Mouse (Mus musculus): Measurements from ENCODE around the gene Commd2. TPM values are rescaled to one million over a fixed set of nuclear protein-coding genes. Genes with fewer than 3 reads are reported as not detected.
A peak's percentile ranks its signal among the peaks of the same experiment; 100 is the strongest.

Commd2 gene
- 80.9 and 87.3 TPM in 2 replicates for polyA plus RNA-seq (2016; fragmentation: Nextera tagmentation; extraction: Ambion mirVana)

GRCm38 (mm10) chr3:57651231-57651864 is at the start of gene Commd2:
Commd2 (minus strand) TSS chr3:57651715.
- Histone ChIP-seq H3K9ac (replicated peaks) (peak within 1 kb of the TSS; percentile 76), H3K4me2 (peak within 1 kb of the TSS; percentile 73), H3K9me3 (no peaks in the 10 kb centered on the region), H3K36me3 (peaks cover 14% of the 10 kb centered on the region), H3K27me3 (no peaks in the 10 kb centered on the region), H3K4me3 (replicated peaks) (peak within 1 kb of the TSS; percentile 71), H3K4me1 (replicated peaks) (peaks cover 6% of the 10 kb centered on the region; the same call in 1 of the 2 replicates), H3K27ac (peak within 1 kb of the TSS; percentile 88)
- WGBS: under 1% methylated on average over 42 of the region's 42 CpGs
- peak; percentile 88 for ATAC-seq (ENCODE audit: insufficient number of reproducible peaks, insufficient read depth, low FRiP score, low TSS enrichment, low read depth)

- H3K4me1 ChIP-seq (replicated peaks): no peaks in the 10 kb centered on the region
- H3K4me3 ChIP-seq (replicated peaks): no peak overlapping the region
- no peaks in the 10 kb centered on the region for H3K36me3 ChIP-seq
- no peak overlapping the region for H3K9ac ChIP-seq (replicated peaks)
- WGBS: 93% methylated on average over 9 of the region's 9 CpGs
- H3K4me2 ChIP-seq: no peak overlapping the region
- no peak for ATAC-seq (ENCODE audit: insufficient number of reproducible peaks, insufficient read depth, low FRiP score, low TSS enrichment, low read depth)
- no peak overlapping the region for H3K27ac ChIP-seq
- H3K27me3 ChIP-seq: no peaks in the 10 kb centered on the region
- H3K9me3 ChIP-seq: no peaks in the 10 kb centered on the region
These were observed 45.3 kb upstream of the Commd2 start for GRCm38 (mm10) chr3:57696779-57697178.

GRCm38 (mm10) chr3:57696249-57696648 is 44.7 kb upstream of the Commd2 start:
- no peak for ATAC-seq (ENCODE audit: insufficient number of reproducible peaks, insufficient read depth, low FRiP score, low TSS enrichment, low read depth)
- H3K36me3 ChIP-seq: no peaks in the 10 kb centered on the region
- no peak overlapping the region for H3K9ac ChIP-seq (replicated peaks)
- no peaks in the 10 kb centered on the region for H3K9me3 ChIP-seq
- no peaks in the 10 kb centered on the region for H3K27me3 ChIP-seq
- no peak overlapping the region for H3K4me3 ChIP-seq (replicated peaks)
- no peaks in the 10 kb centered on the region for H3K4me1 ChIP-seq (replicated peaks)
- no peak overlapping the region for H3K27ac ChIP-seq
- no peak overlapping the region for H3K4me2 ChIP-seq
- 83% methylated on average over 4 of the region's 4 CpGs for WGBS

- no peaks in the 10 kb centered on the region for H3K36me3 ChIP-seq
- ATAC-seq (ENCODE audit: insufficient number of reproducible peaks, insufficient read depth, low FRiP score, low TSS enrichment, low read depth): no peak
- H3K9me3 ChIP-seq: no peaks in the 10 kb centered on the region
- H3K4me1 ChIP-seq (replicated peaks): no peaks in the 10 kb centered on the region
- no peak within 1 kb of the TSS for H3K4me3 ChIP-seq (replicated peaks)
- H3K4me2 ChIP-seq: no peak within 1 kb of the TSS
- H3K27ac ChIP-seq: no peak within 1 kb of the TSS
- 60% methylated on average over 2 of the region's 2 CpGs for WGBS
- H3K27me3 ChIP-seq: no peaks in the 10 kb centered on the region
- H3K9ac ChIP-seq (replicated peaks): no peak within 1 kb of the TSS
These were observed 41.2 kb upstream of the Commd2 start, which contains the start of gene Ankub1 for GRCm38 (mm10) chr3:57692719-57693118. Ankub1 (minus strand) TSS chr3:57692799.

GRCm38 (mm10) chr3:57691772-57692171 is 40.3 kb upstream of the Commd2 start:
- no peak for ATAC-seq (ENCODE audit: insufficient number of reproducible peaks, insufficient read depth, low FRiP score, low TSS enrichment, low read depth)
- H3K27me3 ChIP-seq: no peaks in the 10 kb centered on the region
- no peak overlapping the region for H3K9ac ChIP-seq (replicated peaks)
- 79% methylated on average over 4 of the region's 4 CpGs for WGBS
- no peak overlapping the region for H3K4me3 ChIP-seq (replicated peaks)
- H3K4me2 ChIP-seq: no peak overlapping the region
- no peaks in the 10 kb centered on the region for H3K36me3 ChIP-seq
- no peaks in the 10 kb centered on the region for H3K4me1 ChIP-seq (replicated peaks)
- H3K27ac ChIP-seq: no peak overlapping the region
- H3K9me3 ChIP-seq: no peaks in the 10 kb centered on the region

- Histone ChIP-seq H3K27me3 (no peaks in the 10 kb centered on the region), H3K9ac (replicated peaks) (no peak overlapping the region), H3K4me2 (no peak overlapping the region), H3K4me3 (replicated peaks) (no peak overlapping the region), H3K27ac (no peak overlapping the region), H3K9me3 (peaks cover 5% of the 10 kb centered on the region; the same call in 1 of the 2 replicates), H3K4me1 (replicated peaks) (no peaks in the 10 kb centered on the region), H3K36me3 (no peaks in the 10 kb centered on the region)
- no peak for ATAC-seq (ENCODE audit: insufficient number of reproducible peaks, insufficient read depth, low FRiP score, low TSS enrichment, low read depth)
These were observed 26.3 kb upstream of the Commd2 start for GRCm38 (mm10) chr3:57677786-57678185.

GRCm38 (mm10) chr3:57674075-57674474 is 22.6 kb upstream of the Commd2 start:
- H3K9ac ChIP-seq (replicated peaks): no peak overlapping the region
- H3K4me2 ChIP-seq: no peak overlapping the region
- no peak for ATAC-seq (ENCODE audit: insufficient number of reproducible peaks, insufficient read depth, low FRiP score, low TSS enrichment, low read depth)
- H3K4me3 ChIP-seq (replicated peaks): no peak overlapping the region
- H3K9me3 ChIP-seq: no peaks in the 10 kb centered on the region
- H3K27ac ChIP-seq: no peak overlapping the region
- 80% methylated on average over 2 of the region's 2 CpGs for WGBS
- no peaks in the 10 kb centered on the region for H3K27me3 ChIP-seq
- no peaks in the 10 kb centered on the region for H3K36me3 ChIP-seq
- H3K4me1 ChIP-seq (replicated peaks): no peaks in the 10 kb centered on the region

GRCm38 (mm10) chr3:57673586-57673985 is 22.1 kb upstream of the Commd2 start:
- no peak overlapping the region for H3K27ac ChIP-seq
- H3K4me1 ChIP-seq (replicated peaks): no peaks in the 10 kb centered on the region
- no peak overlapping the region for H3K4me3 ChIP-seq (replicated peaks)
- H3K27me3 ChIP-seq: no peaks in the 10 kb centered on the region
- no peaks in the 10 kb centered on the region for H3K9me3 ChIP-seq
- H3K36me3 ChIP-seq: no peaks in the 10 kb centered on the region
- no peak for ATAC-seq (ENCODE audit: insufficient number of reproducible peaks, insufficient read depth, low FRiP score, low TSS enrichment, low read depth)
- H3K9ac ChIP-seq (replicated peaks): no peak overlapping the region
- H3K4me2 ChIP-seq: no peak overlapping the region
- 82% methylated on average over 4 of the region's 4 CpGs for WGBS

- no peak overlapping the region for H3K9ac ChIP-seq (replicated peaks)
- H3K4me2 ChIP-seq: peak overlapping the region; percentile 40
- no peaks in the 10 kb centered on the region for H3K4me1 ChIP-seq (replicated peaks)
- ATAC-seq (ENCODE audit: insufficient number of reproducible peaks, insufficient read depth, low FRiP score, low TSS enrichment, low read depth): 0 out of 2 replicates have a peak, but pooled peaks have one; percentile 26
- H3K27ac ChIP-seq: no peak overlapping the region
- 0 out of 2 replicates have a peak overlapping the region, but pooled peaks have one; percentile 12 for H3K4me3 ChIP-seq (replicated peaks)
- no peaks in the 10 kb centered on the region for H3K9me3 ChIP-seq
- H3K27me3 ChIP-seq: no peaks in the 10 kb centered on the region
- WGBS: 34% methylated on average over 14 of the region's 14 CpGs
- no peaks in the 10 kb centered on the region for H3K36me3 ChIP-seq
These were observed 15.7 kb upstream of the Commd2 start for GRCm38 (mm10) chr3:57667054-57667723.

- ATAC-seq (ENCODE audit: insufficient number of reproducible peaks, insufficient read depth, low FRiP score, low TSS enrichment, low read depth): no peak
- Histone ChIP-seq H3K36me3 (no peaks in the 10 kb centered on the region), H3K27me3 (no peaks in the 10 kb centered on the region), H3K27ac (no peak overlapping the region), H3K9me3 (no peaks in the 10 kb centered on the region), H3K9ac (replicated peaks) (no peak overlapping the region), H3K4me3 (replicated peaks) (no peak overlapping the region), H3K4me1 (replicated peaks) (no peaks in the 10 kb centered on the region), H3K4me2 (no peak overlapping the region)
- WGBS: 92% methylated on average over 5 of the region's 5 CpGs
These were observed 14.4 kb upstream of the Commd2 start for GRCm38 (mm10) chr3:57665880-57666279.

GRCm38 (mm10) chr3:57664682-57665081 is 13.2 kb upstream of the Commd2 start:
- WGBS: 81% methylated on average over 10 of the region's 10 CpGs

More at GRCm38 (mm10) chr3:57664682-57665081, 13.2 kb upstream of the Commd2 start:
- Histone ChIP-seq H3K4me3 (replicated peaks) (no peak overlapping the region), H3K9me3 (no peaks in the 10 kb centered on the region), H3K4me1 (replicated peaks) (no peaks in the 10 kb centered on the region), H3K27ac (no peak overlapping the region), H3K36me3 (no peaks in the 10 kb centered on the region), H3K4me2 (no peak overlapping the region), H3K27me3 (no peaks in the 10 kb centered on the region), H3K9ac (replicated peaks) (no peak overlapping the region)
- no peak for ATAC-seq (ENCODE audit: insufficient number of reproducible peaks, insufficient read depth, low FRiP score, low TSS enrichment, low read depth)
